Mouse (Mus musculus) retina, postnatal 7 days (tissue): ENCODE measurements at regions not wholly inside any gene's neighbourhood (a gene's known extent, or its start where the extent isn't known, plus 50 kb on each side); places are given as distances from the start of the nearest gene placed in this dataset.

ENCODE experiments used
- DNase-seq: peaks from one replicate; pipeline ENCODE4 v3.0.0-alpha.2; 2012; ENCODE audit warnings: low read depth, low spot score

GRCm38 (mm10) chr9:50395543-50395942 lies 50.8 kb upstream of the Rpl10-ps3 start:
- no peak for DNase-seq

- no peak for DNase-seq
These were observed 51.3 kb upstream of the Rpl10-ps3 start for GRCm38 (mm10) chr9:50396051-50396450.

- no peak for DNase-seq
These were observed 63.6 kb upstream of the Rpl10-ps3 start for GRCm38 (mm10) chr9:50408396-50408795.

DNA sequence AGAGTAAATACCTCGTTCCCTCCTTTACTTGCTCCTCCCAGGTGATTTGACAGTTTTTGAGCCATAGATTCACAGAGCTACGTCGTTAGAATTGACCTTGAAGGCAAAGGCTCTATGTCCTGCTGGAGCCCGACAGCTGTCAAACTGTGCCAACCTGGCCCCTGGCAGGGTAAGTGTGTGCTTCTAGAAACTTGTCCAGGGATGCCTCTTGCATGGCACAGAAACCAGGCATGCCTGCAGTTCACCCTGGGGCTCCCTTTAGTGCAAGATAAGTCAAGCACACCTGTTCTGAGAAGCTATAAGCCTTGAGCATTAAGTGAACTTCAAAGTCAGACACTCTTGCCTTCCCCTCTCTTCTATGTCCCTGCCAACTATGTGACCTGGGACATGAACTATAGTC lies 64.1 kb upstream of the Rpl10-ps3 start:
- DNase-seq: no peak

- DNase-seq: no peak
These were observed 68.2 kb upstream of the Rpl10-ps3 start for GRCm38 (mm10) chr9:50412986-50413385.

GRCm38 (mm10) chr9:50413514-50414335 lies 69.0 kb upstream of the Rpl10-ps3 start:
- DNase-seq: no peak

- DNase-seq: no peak
These were observed 70.1 kb upstream of the Rpl10-ps3 start for GRCm38 (mm10) chr9:50414796-50415340.

- DNase-seq: no peak
These were observed 71.9 kb upstream of the Rpl10-ps3 start for GRCm38 (mm10) chr9:50416677-50417076.

GRCm38 (mm10) chr9:50421061-50421460 lies 73.3 kb upstream of the Plet1 start:
- no peak for DNase-seq

- no peak for DNase-seq
These were observed 72.6 kb upstream of the Plet1 start for GRCm38 (mm10) chr9:50421572-50422285.

DNA sequence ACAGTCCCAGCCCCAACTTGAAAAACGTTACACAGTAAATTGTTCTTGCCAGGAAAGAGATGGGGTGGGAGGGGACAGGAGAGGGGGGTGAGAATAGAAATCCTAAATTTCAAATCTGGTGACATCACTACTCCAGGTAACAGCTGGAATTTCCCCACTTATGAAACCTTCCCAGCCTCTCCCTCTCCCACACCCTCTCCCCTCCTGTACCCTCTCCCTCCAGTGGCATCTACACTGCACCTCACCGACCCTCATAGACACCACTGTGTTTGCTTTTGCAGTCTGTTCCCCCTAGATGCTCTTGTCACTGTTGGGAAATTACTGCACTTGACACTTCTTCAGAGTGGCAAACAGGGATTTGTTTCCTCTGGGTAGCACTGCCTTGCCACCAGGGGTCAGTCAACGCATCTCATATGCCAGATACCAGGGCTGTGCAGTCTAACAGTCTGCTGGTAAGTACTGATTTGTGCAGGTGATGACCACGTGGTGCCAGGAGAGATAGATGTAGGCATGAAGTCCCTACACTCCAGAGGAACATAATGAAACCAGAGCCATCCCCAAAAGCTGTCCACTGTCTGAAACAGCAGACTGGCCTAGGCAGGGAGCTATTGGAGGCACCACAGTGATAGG lies 68.3 kb upstream of the Plet1 start:
- DNase-seq: no peak

GRCm38 (mm10) chr9:50430147-50430546 lies 64.2 kb upstream of the Plet1 start:
- no peak for DNase-seq

GRCm38 (mm10) chr9:50433525-50433924 lies 60.8 kb upstream of the Plet1 start:
- no peak for DNase-seq

DNA sequence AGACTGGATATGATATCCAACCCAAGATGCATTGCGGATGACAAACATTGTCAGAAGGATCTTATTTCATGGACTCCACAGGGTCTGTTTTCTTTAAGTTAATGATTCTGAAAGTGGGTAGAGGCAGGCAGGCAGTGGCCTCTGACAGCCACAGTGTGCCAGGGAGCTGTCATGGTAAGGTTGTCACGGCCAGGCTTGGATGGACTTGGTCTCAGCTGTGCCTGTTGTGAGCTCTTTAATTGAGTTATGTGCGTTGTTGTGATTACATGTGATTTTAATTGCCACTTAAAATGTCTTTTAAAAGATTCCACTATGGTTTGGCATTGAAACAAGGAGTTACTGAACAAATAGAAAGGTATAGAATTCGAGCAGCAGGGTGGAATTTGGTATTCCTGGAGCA lies 60.3 kb upstream of the Plet1 start:
- DNase-seq: no peak

- peak; percentile 67 for DNase-seq
These were observed 56.2 kb upstream of the Plet1 start for GRCm38 (mm10) chr9:50437830-50438722.

- no peak for DNase-seq
These were observed 55.6 kb upstream of the Plet1 start for GRCm38 (mm10) chr9:50438738-50439137.

- DNase-seq: no peak
These were observed 54.1 kb upstream of the Plet1 start for GRCm38 (mm10) chr9:50440222-50440621.

DNA sequence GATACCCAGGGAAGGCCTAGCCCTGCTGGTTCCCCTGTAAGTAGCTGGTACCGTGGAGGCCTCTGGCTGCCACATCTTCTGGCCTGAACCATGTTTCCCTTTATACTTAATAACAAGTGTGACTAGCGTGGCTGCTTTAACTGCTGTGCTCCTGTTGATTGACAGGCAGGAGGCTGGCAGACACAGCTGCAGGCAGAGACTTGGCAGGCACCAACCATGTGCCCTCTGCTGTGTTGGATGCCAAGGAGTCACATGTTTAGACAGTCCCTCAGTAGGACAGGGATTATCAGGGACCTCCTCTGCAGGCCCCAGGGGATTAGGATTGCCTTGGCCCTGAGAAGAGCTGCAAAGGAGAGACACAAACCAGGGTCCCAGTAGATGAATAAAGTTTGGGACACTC lies 53.6 kb upstream of the Plet1 start:
- DNase-seq: no peak

DNA sequence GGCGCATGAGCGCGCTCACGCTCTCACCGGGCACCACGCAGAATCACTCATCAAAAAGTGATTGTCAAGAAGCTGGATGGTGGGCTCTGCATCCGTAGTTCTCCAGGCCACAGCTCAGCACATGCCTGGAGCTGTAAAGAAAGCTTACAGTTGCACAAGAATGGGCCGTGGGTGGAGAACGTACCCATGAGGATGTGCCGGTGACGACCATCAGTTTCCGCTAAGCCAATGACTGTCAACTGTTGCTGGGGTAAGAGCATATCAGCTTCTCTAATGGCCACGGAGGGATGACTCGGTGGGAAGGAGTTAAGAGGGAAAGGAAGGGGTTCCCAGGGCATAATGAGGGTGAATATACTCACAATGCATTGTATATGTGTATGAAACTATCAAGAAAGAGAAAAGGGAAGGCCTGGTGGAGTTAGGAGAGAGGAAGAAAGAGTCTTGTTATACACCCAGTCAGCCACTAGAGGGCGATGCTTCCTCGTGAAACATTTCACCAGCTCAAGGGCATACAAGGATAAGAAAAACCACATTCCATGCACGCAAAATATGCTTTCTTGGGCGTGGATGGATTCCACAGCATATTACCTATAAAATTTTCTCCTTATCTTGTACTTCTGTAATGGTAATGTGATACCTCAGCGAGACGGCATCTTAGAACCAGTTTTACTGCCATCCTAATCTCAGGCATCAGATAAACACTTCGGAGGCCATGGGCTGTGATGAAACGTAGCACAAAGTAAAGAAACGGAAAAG lies 50.4 kb upstream of the Plet1 start:
- DNase-seq: peak; percentile 71
